Mouse (Mus musculus): Measurements from ENCODE around the gene Gm21977. TPM values are rescaled to one million over a fixed set of nuclear protein-coding genes. Genes with fewer than 3 reads are reported as not detected.
"Not testable (repeated sequence)": the region's sequence is repeated elsewhere in the genome, so short reads cannot be mapped to it uniquely, and the experiment has no call there.

Gm21977 gene
- not detected in 2 replicates for total RNA-seq (2017)

DNA sequence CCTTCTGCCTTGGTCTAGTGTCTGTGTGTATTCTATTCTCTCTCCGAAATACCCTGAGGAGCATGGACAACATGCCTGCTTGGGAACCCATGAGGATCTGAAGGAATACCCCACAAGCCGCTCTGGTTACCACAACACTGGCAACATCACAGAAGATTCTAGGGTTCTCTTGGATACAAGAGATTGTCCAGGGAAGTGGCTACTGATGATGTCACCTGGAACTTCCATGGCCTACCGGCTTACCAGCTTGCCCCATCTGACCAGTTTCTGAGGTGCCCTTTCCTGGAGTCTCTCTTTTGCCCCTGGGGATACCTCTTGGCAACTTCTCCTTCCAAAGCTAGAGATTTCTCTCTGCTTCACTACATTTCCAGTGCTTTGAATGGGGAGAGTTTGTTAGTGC is at the start of gene Gm21977:
TSS of gene Gm21977 (minus strand) at position 101 of the 400 bp plus-strand sequence.
- ATAC-seq (replicated peaks in 1 of 2; ENCODE audit: insufficient read depth in 1 of 2, low FRiP score in 2 of 2, low TSS enrichment in 1 of 2, low read depth in 1 of 2, poor library complexity in 2 of 2, severe bottlenecking in 2 of 2) = not testable (repeated sequence)

Other genes starting within 250 kb of the Gm21977 start
- not detected in 2 replicates for gene Gm3633, start 211.6 kb downstream of the Gm21977 start, total RNA-seq (2017)
- not detected in 2 replicates for gene Gm10378, start 197.5 kb downstream of the Gm21977 start, total RNA-seq (2017)
- gene Gm3015, start 84.7 kb downstream of the Gm21977 start, total RNA-seq (2017) = not detected in 2 replicates
- gene Gm10377, start 55.5 kb downstream of the Gm21977 start, total RNA-seq (2017) = not detected in 2 replicates
- not detected in 2 replicates for gene Gm8082, start 140.1 kb upstream of the Gm21977 start, total RNA-seq (2017)
- not detected in 2 replicates for gene Gm10376, start 162.2 kb upstream of the Gm21977 start, total RNA-seq (2017)
- not detected in 2 replicates for gene Gm8094, start 223.2 kb upstream of the Gm21977 start, total RNA-seq (2017)
- gene Gm8104, start 247.1 kb upstream of the Gm21977 start, total RNA-seq (2017) = not detected in 2 replicates

Measured in hematopoietic stem cell, adult 5-6 weeks (primary cell).